Mouse (Mus musculus): ENCODE results near the gene Ddr1.
A peak's percentile ranks its signal among the peaks of the same experiment; 100 is the strongest.

Ddr1 gene

DNA sequence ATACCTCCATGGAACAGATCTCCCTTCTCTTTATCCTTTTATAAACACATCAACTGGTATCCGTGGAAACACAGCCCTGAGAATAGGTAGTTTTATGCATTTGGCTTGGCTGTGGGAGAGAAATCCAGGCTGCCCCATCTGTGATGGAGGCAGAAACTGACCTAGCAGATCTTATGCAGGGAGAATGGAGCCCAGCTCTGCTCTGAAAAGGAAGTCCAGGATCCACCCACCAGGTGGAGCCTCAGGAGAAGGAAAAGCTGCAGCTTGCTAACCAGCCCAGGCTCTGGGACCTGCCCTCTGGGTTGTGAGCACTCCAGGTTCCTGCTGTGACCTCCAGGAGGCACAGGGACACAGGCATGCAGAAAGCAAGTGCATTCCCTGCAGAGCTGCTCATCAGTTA, 70.4 kb downstream of the Ddr1 start:
- DNase-seq (ENCODE audit: low spot score): peak; percentile 82

Data from MN1 (cell line).